Mouse (Mus musculus) stomach, postnatal 0 days (tissue): Measurements from ENCODE around the gene Prrg2.

Experiments used
- CTCF ChIP-seq: IDR thresholded peaks from 2 replicates; pipeline ENCODE4 v1.5.1; 2016; ENCODE audit warnings: antibody characterized with exemption, low read depth, mild to moderate bottlenecking, moderate library complexity
- EP300 ChIP-seq: optimal IDR thresholded peaks from 2 replicates; pipeline ENCODE3; 2016; ENCODE audit warnings: antibody characterized with exemption

DNA sequence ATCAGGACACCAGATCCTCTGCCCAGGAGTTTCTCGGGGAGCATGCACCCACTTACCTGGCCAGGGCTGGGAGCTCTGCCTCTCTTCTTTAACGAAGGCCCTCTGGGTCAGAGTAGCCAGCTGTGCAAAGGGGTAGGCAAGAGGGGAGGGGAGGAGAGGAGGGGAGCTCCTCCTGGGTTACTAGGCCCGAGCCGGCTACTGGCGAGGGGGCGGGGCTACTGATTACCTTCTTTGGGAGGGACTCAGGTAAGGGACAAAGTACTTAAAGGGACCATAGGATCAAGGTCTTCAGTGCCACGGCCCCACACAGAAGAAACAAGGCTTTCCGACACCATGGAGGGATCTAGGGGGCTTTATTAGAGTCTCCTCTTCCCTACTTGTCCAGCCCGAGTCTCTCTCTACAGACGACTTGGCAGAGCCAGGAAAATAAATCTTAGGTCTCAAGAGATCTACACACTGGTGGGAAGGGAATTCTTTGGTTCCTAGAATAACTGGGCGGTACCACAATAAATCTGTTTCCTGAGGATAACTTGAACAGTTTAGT is 873 bp downstream of the Prrg2 start:
- TF ChIP-seq CTCF, result no peak
- TF ChIP-seq EP300, result no peak
